Mouse (Mus musculus) lung, adult 2 months (tissue): ENCODE measurements around the gene Cep72.

ENCODE experiments used
- CTCF ChIP-seq: fragments of 200-500 bp; IDR thresholded peaks from 2 replicates; pipeline ENCODE4 v1.5.1; 2011; ENCODE audit warnings: mild to moderate bottlenecking, low read length, control low read depth; ENCODE audit not compliant: insufficient read depth
- POLR2A ChIP-seq: fragments of 200-500 bp; IDR thresholded peaks from 2 replicates; pipeline ENCODE4 v1.6.1; 2011; ENCODE audit warnings: low read depth, mild to moderate bottlenecking, control low read depth, low read length, borderline replicate concordance; ENCODE audit errors: extremely low read depth

- no peak for TF ChIP-seq POLR2A
- no peak for TF ChIP-seq CTCF
These were observed 61.1 kb downstream of the Cep72 start for GRCm38 (mm10) chr13:74000961-74001360.
